Mouse (Mus musculus) 3134 (cell line): ENCODE measurements around the gene Gp5.
"Not testable (repeated sequence)": the region's sequence is repeated elsewhere in the genome, so short reads cannot be mapped to it uniquely, and the experiment has no call there.

Experiments
- DNase-seq: peaks from one replicate; pipeline ENCODE4 v3.0.0-alpha.2; 2011; ENCODE audit warnings: low spot score; ENCODE audit not compliant: insufficient read length; ENCODE audit errors: extremely low read depth

Gp5 gene

GRCm38 (mm10) chr16:30310647-30311046 lies at the start of gene Gp5:
Gp5 (minus strand) TSS chr16:30310779.
- no peak for DNase-seq

GRCm38 (mm10) chr16:30353489-30353888 lies 42.9 kb upstream of the Gp5 start:
- not testable (repeated sequence) for DNase-seq

- no peak for DNase-seq
Observed at GRCm38 (mm10) chr16:30314236-30314635, 3.7 kb upstream of the Gp5 start.

GRCm38 (mm10) chr16:30310171-30310515 lies 436 bp downstream of the Gp5 start:
- no peak for DNase-seq

- peak; percentile 42 for DNase-seq
Observed at GRCm38 (mm10) chr16:30309395-30310170, 996 bp downstream of the Gp5 start.

GRCm38 (mm10) chr16:30308616-30309394 lies 1.8 kb downstream of the Gp5 start:
- peak; percentile 38 for DNase-seq

- no peak for DNase-seq
Observed at GRCm38 (mm10) chr16:30307961-30308615, 2.5 kb downstream of the Gp5 start.

- DNase-seq, result no peak
Observed at GRCm38 (mm10) chr16:30307306-30307705, 3.3 kb downstream of the Gp5 start.

- DNase-seq, result no peak
Observed at GRCm38 (mm10) chr16:30306102-30306501, 4.5 kb downstream of the Gp5 start.

GRCm38 (mm10) chr16:30304236-30304635 lies 6.3 kb downstream of the Gp5 start:
- no peak for DNase-seq

GRCm38 (mm10) chr16:30303411-30303810 lies 7.2 kb downstream of the Gp5 start:
- DNase-seq, result no peak

GRCm38 (mm10) chr16:30302686-30303085 lies 7.9 kb downstream of the Gp5 start:
- DNase-seq, result no peak

- no peak for DNase-seq
Observed at GRCm38 (mm10) chr16:30299711-30300277, 10.8 kb downstream of the Gp5 start.

- DNase-seq, result no peak
Observed at GRCm38 (mm10) chr16:30297450-30297849, 13.1 kb downstream of the Gp5 start.

- no peak for DNase-seq
Observed at GRCm38 (mm10) chr16:30296601-30297275, 13.8 kb downstream of the Gp5 start.

GRCm38 (mm10) chr16:30295106-30295505 lies 15.5 kb downstream of the Gp5 start:
- no peak for DNase-seq

GRCm38 (mm10) chr16:30290436-30290835 lies 20.1 kb downstream of the Gp5 start:
- no peak for DNase-seq

GRCm38 (mm10) chr16:30285701-30286100 lies 24.9 kb downstream of the Gp5 start:
- DNase-seq, result no peak

GRCm38 (mm10) chr16:30283743-30284337 lies 26.7 kb downstream of the Gp5 start:
- DNase-seq, result no peak

GRCm38 (mm10) chr16:30282844-30283495 lies 27.6 kb downstream of the Gp5 start, which contains the start of gene Lrrc15:
Lrrc15 (minus strand) TSS chr16:30283256.
- DNase-seq, result no peak
